Mouse (Mus musculus) R1 (cell line): ENCODE measurements around the gene Wnt8b.
"Not testable (repeated sequence)": the region's sequence is repeated elsewhere in the genome, so short reads cannot be mapped to it uniquely, and the experiment has no call there.

Experiments
- DNase-seq: peaks from one replicate; pipeline ENCODE4 v3.0.0-alpha.2; 2018; ENCODE audit warnings: low read depth, low spot score

Wnt8b gene

GRCm38 (mm10) chr19:44493128-44493527, at the start of gene Wnt8b:
Wnt8b (plus strand) TSS chr19:44493472.
- no peak for DNase-seq

GRCm38 (mm10) chr19:44445755-44446154, 47.5 kb upstream of the Wnt8b start:
- DNase-seq: no peak

- DNase-seq: no peak
Measured at GRCm38 (mm10) chr19:44447927-44448326, 45.3 kb upstream of the Wnt8b start.

GRCm38 (mm10) chr19:44454862-44455261, 38.4 kb upstream of the Wnt8b start:
- no peak for DNase-seq

GRCm38 (mm10) chr19:44455356-44455755, 37.9 kb upstream of the Wnt8b start:
- no peak for DNase-seq

- no peak for DNase-seq
Measured at GRCm38 (mm10) chr19:44457359-44458055, 35.8 kb upstream of the Wnt8b start.

- no peak for DNase-seq
Measured at GRCm38 (mm10) chr19:44458696-44459095, 34.6 kb upstream of the Wnt8b start.

- no peak for DNase-seq
Measured at GRCm38 (mm10) chr19:44460441-44460840, 32.8 kb upstream of the Wnt8b start.

- DNase-seq: peak; percentile 52
Measured at GRCm38 (mm10) chr19:44461500-44461899, 31.8 kb upstream of the Wnt8b start.

- no peak for DNase-seq
Measured at GRCm38 (mm10) chr19:44462141-44462540, 31.1 kb upstream of the Wnt8b start.

- DNase-seq: not testable (repeated sequence)
Measured at GRCm38 (mm10) chr19:44465960-44466525, 27.2 kb upstream of the Wnt8b start.

GRCm38 (mm10) chr19:44474158-44474557, 19.1 kb upstream of the Wnt8b start:
- DNase-seq: peak; percentile 91

GRCm38 (mm10) chr19:44475268-44475667, 18.0 kb upstream of the Wnt8b start:
- no peak for DNase-seq

- DNase-seq: peak; percentile 51
Measured at GRCm38 (mm10) chr19:44476541-44476940, 16.7 kb upstream of the Wnt8b start.

- peak; percentile 89 for DNase-seq
Measured at GRCm38 (mm10) chr19:44487266-44487665, 6.0 kb upstream of the Wnt8b start.

- DNase-seq: no peak
Measured at GRCm38 (mm10) chr19:44496511-44496910, 3.2 kb downstream of the Wnt8b start.

- DNase-seq: no peak
Measured at GRCm38 (mm10) chr19:44496941-44497340, 3.7 kb downstream of the Wnt8b start.

- DNase-seq: no peak
Measured at GRCm38 (mm10) chr19:44498936-44499335, 5.7 kb downstream of the Wnt8b start.

- DNase-seq: no peak
Measured at GRCm38 (mm10) chr19:44500240-44500639, 7.0 kb downstream of the Wnt8b start.

- DNase-seq: no peak
Measured at GRCm38 (mm10) chr19:44501925-44502324, 8.7 kb downstream of the Wnt8b start.

- DNase-seq: no peak
Measured at GRCm38 (mm10) chr19:44502741-44503140, 9.5 kb downstream of the Wnt8b start.

- peak; percentile 32 for DNase-seq
Measured at GRCm38 (mm10) chr19:44510534-44511175, 17.4 kb downstream of the Wnt8b start.
